Mouse (Mus musculus): ENCODE results near the gene Raf1. TPM values are rescaled to one million over a fixed set of nuclear protein-coding genes. Genes with fewer than 3 reads are reported as not detected.

The Raf1 gene
- polyA plus RNA-seq, 1 experiment from 2014 or later = 146 TPM

DNA sequence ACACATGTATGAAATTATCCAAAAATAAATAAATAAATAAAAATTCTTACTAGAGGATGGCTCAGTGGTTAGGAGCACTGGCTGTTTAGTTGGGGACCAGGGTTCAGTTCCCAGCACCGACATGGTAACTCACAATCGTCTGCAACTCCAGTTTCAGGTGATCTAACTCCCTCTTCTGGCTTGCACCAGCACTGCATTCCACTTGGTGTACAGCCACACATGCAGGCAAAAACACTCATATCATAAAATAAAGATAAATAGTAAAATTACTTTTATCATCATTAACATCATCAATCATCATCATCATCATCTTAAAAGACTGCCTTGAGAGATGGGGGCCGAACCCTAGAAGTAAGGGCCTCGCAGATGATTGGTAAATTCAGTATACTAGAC is 75.1 kb downstream of the Raf1 start:
- no peaks in the 10 kb centered on the region for H3K27me3 ChIP-seq (replicated peaks)
- no peaks in the 10 kb centered on the region for H3K9me3 ChIP-seq
- peak; percentile 49; the same call in 1 of the 2 replicates for ATAC-seq (replicated peaks)
- WGBS = 74% methylated on average over 4 of the region's 4 CpGs
- H3K4me1 ChIP-seq = peaks cover 13% of the 10 kb centered on the region
- no peaks in the 10 kb centered on the region for H3K36me3 ChIP-seq (replicated peaks)
- H3K9ac ChIP-seq = no peak overlapping the region
- no peak overlapping the region for H3K27ac ChIP-seq
- H3K4me3 ChIP-seq = peak overlapping the region; percentile 85
- H3K4me2 ChIP-seq = peak overlapping the region; percentile 83

DNA sequence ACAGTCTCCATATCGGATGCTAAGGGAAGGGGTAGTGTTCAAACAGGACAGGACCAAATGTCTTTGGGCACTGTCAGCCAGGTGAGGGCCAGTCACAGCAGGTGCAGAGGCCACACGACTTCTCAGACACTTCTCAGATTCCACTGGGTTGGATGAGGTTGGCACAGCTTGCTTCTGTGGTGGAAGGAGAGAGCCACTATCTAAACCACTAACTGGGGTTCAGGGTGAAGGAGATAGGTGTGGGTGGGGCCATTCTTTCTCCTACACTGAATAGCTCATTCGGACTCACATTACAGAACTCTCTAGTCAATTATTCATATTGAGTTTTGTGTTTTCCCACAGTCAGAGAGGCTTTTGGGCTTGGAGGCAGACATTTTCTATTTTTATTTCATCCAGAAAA is 80.8 kb downstream of the Raf1 start:
- no peaks in the 10 kb centered on the region for H3K27me3 ChIP-seq (replicated peaks)
- no peak for ATAC-seq (replicated peaks)
- H3K9me3 ChIP-seq = no peaks in the 10 kb centered on the region
- no peak overlapping the region for H3K4me3 ChIP-seq
- no peaks in the 10 kb centered on the region for H3K4me1 ChIP-seq
- WGBS = 69% methylated on average over 3 of the region's 3 CpGs
- H3K27ac ChIP-seq = no peak overlapping the region
- H3K9ac ChIP-seq = no peak overlapping the region
- no peaks in the 10 kb centered on the region for H3K36me3 ChIP-seq (replicated peaks)
- no peak overlapping the region for H3K4me2 ChIP-seq

DNA sequence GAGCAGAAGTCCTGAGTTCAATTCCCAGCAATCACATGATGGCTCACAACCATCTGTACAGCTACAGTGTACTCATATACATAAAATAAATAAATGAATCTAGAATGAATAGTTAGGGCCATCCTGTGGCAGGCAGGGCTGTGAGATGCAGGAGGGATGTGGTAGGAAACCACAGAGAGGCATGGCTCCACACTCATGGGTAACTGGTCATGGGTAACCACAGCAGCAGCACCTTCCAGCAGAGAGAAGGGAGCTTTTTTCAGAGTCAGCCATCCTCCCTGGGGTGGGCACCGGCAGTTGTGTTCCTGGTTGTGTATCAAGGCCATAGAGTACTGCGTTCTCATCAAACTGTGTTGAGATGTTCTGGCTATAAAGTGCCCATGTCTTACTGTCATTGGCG is 82.0 kb downstream of the Raf1 start:
- Histone ChIP-seq H3K4me1 (no peaks in the 10 kb centered on the region), H3K9me3 (no peaks in the 10 kb centered on the region), H3K4me2 (no peak overlapping the region), H3K27me3 (replicated peaks) (no peaks in the 10 kb centered on the region), H3K4me3 (no peak overlapping the region), H3K27ac (no peak overlapping the region), H3K9ac (no peak overlapping the region), H3K36me3 (replicated peaks) (no peaks in the 10 kb centered on the region)
- ATAC-seq (replicated peaks) = no peak
- 85% methylated on average over 3 of the region's 3 CpGs for WGBS

DNA sequence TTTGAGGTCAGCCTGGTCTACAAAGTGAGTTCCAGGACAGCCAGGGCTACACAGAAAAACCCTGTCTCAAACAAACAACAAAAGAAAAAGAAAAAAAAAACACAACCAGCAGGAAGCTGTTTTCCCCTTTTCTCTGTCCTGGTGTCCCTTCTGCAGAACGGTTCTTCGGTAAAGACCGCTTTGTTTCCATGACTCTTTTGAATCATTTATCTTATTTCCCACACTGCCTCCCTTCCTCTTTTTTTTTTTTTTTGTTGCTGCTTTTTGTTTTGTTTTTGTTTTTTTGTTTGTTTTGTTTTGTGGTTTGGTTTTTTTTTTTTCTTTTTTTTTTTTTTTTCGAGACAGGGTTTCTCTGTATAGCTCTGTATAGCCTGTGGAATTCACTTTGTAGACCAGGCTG is 83.2 kb downstream of the Raf1 start:
- H3K9me3 ChIP-seq = no peaks in the 10 kb centered on the region
- no peaks in the 10 kb centered on the region for H3K27me3 ChIP-seq (replicated peaks)
- no peak overlapping the region for H3K4me2 ChIP-seq
- H3K9ac ChIP-seq = no peak overlapping the region
- H3K36me3 ChIP-seq (replicated peaks) = no peaks in the 10 kb centered on the region
- no peak overlapping the region for H3K4me3 ChIP-seq
- no peaks in the 10 kb centered on the region for H3K4me1 ChIP-seq
- no peak overlapping the region for H3K27ac ChIP-seq
- no peak for ATAC-seq (replicated peaks)
- 69% methylated on average over 4 of the region's 4 CpGs for WGBS

DNA sequence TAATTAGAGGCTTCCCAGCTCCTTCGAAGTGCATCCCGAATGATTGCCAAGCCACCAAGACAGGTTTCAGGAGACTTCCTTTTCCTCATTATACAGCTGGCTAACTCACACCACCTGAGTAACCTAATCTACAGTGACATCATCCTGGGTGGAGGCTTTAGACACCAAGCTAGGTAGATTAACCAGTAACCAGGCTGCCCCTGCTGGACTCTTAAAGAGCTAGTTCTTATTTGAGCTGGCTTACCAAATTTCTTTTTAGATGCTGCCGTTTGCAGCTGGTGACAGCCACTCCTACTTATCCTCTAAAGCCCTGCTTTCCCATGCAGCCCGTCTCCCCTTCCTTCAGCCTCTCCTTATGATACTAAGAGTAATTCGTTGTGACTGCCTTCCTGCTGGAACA is 84.0 kb downstream of the Raf1 start, which contains the start of gene Mkrn2os:
Mkrn2os (minus strand) TSS at position 119 of the 400 bp plus-strand sequence.
- WGBS = 68% methylated on average over 5 of the region's 5 CpGs
- no peaks in the 10 kb centered on the region for H3K9me3 ChIP-seq
- no peaks in the 10 kb centered on the region for H3K4me1 ChIP-seq
- H3K27ac ChIP-seq = no peak within 1 kb of the TSS
- H3K36me3 ChIP-seq (replicated peaks) = no peaks in the 10 kb centered on the region
- H3K4me3 ChIP-seq = no peak within 1 kb of the TSS
- no peaks in the 10 kb centered on the region for H3K27me3 ChIP-seq (replicated peaks)
- ATAC-seq (replicated peaks) = no peak
- no peak within 1 kb of the TSS for H3K4me2 ChIP-seq
- H3K9ac ChIP-seq = no peak within 1 kb of the TSS

GRCm38 (mm10) chr6:115591692-115592359 is 84.6 kb downstream of the Raf1 start:
- H3K9me3 ChIP-seq = no peaks in the 10 kb centered on the region
- H3K4me2 ChIP-seq = no peak overlapping the region
- WGBS = 85% methylated on average over 19 of the region's 19 CpGs
- no peak for ATAC-seq (replicated peaks)
- no peak overlapping the region for H3K9ac ChIP-seq
- H3K4me1 ChIP-seq = no peaks in the 10 kb centered on the region
- H3K4me3 ChIP-seq = no peak overlapping the region
- no peak overlapping the region for H3K27ac ChIP-seq
- no peaks in the 10 kb centered on the region for H3K27me3 ChIP-seq (replicated peaks)
- no peaks in the 10 kb centered on the region for H3K36me3 ChIP-seq (replicated peaks)

DNA sequence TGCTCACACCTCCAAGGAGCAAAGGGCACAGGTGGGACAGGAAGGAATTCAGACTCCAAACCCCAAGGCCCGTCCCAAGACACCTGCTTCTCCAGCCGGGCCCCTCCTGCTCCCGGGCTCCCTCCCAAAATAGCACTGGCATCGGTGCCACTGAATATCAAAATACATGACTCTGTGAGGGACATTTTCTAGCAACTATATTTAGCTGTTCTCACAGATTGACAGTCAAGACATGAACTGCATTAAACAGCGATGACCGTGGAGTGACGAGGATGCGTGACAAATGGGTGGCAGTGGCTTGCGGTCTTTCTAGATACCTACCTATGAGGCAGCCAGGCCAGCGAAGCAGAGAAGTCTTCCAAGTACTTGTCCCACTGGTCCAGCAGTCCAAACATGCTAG is 90.1 kb downstream of the Raf1 start:
- WGBS = 90% methylated on average over 10 of the region's 10 CpGs
- H3K9me3 ChIP-seq = no peaks in the 10 kb centered on the region
- no peaks in the 10 kb centered on the region for H3K36me3 ChIP-seq (replicated peaks)
- H3K4me2 ChIP-seq = no peak overlapping the region
- no peak overlapping the region for H3K4me3 ChIP-seq
- H3K27ac ChIP-seq = no peak overlapping the region
- H3K4me1 ChIP-seq = no peaks in the 10 kb centered on the region
- no peak overlapping the region for H3K9ac ChIP-seq
- no peak for ATAC-seq (replicated peaks)
- no peaks in the 10 kb centered on the region for H3K27me3 ChIP-seq (replicated peaks)

GRCm38 (mm10) chr6:115584176-115584575 is 92.3 kb downstream of the Raf1 start:
- WGBS = 82% methylated on average over 3 of the region's 3 CpGs
- H3K4me2 ChIP-seq = no peak overlapping the region
- H3K9me3 ChIP-seq = no peaks in the 10 kb centered on the region
- ATAC-seq (replicated peaks) = no peak
- H3K4me3 ChIP-seq = no peak overlapping the region
- H3K9ac ChIP-seq = no peak overlapping the region
- no peak overlapping the region for H3K27ac ChIP-seq
- no peaks in the 10 kb centered on the region for H3K4me1 ChIP-seq
- H3K36me3 ChIP-seq (replicated peaks) = 0 out of 2 replicates have a peak, but pooled peaks cover 7% of the 10 kb centered on the region
- no peaks in the 10 kb centered on the region for H3K27me3 ChIP-seq (replicated peaks)

DNA sequence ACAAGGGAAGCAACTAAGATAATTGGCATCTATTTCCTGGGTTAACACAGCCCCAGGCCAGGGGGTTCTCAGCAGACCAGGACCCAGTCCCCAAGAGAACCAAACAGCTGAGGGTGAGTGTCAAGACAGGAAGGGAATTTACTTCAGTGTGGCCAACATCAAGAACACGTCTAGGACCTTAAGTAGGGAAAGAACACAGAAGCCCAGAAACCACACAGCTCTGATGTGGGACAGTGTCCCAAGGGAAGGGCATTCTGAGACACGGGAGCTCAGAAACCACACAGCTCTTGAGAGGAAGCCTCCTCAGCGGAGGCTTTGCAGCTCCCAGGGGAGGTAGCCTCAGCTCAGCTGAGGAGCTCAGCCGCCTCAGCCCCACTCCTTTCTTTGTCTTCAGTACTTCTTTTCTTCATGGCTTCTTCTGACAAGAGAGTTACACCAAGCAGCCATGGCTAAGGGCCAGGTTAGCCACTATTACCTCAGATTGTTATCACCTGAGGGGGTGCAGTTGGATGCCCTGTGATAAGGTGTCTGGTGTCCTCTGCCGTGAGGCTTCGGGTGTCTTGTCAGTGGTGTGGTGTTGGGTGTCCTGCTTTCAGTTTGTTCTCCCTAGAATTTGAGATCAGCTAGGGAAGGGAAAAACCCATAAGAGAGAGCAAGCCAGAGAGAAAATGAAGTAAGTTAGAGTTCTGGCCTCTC is 92.9 kb downstream of the Raf1 start:
- no peak overlapping the region for H3K4me2 ChIP-seq

GRCm38 (mm10) chr6:115582328-115583115 is 93.9 kb downstream of the Raf1 start:
- WGBS = 71% methylated on average over 10 of the region's 10 CpGs
- no peak overlapping the region for H3K27ac ChIP-seq
- H3K4me2 ChIP-seq = no peak overlapping the region
- no peaks in the 10 kb centered on the region for H3K4me1 ChIP-seq
- no peaks in the 10 kb centered on the region for H3K27me3 ChIP-seq (replicated peaks)
- H3K4me3 ChIP-seq = no peak overlapping the region
- no peak overlapping the region for H3K9ac ChIP-seq
- H3K9me3 ChIP-seq = no peaks in the 10 kb centered on the region
- peaks cover 13% of the 10 kb centered on the region; the same call in 1 of the 2 replicates for H3K36me3 ChIP-seq (replicated peaks)
- no peak for ATAC-seq (replicated peaks)

More for the DNA sequence above, 92.9 kb downstream of the Raf1 start:
- no peak for ATAC-seq (replicated peaks)
- Histone ChIP-seq H3K27ac (no peak overlapping the region), H3K9me3 (no peaks in the 10 kb centered on the region), H3K36me3 (replicated peaks) (0 out of 2 replicates have a peak, but pooled peaks cover 7% of the 10 kb centered on the region), H3K4me3 (no peak overlapping the region), H3K4me1 (no peaks in the 10 kb centered on the region), H3K9ac (no peak overlapping the region), H3K27me3 (replicated peaks) (no peaks in the 10 kb centered on the region)
- 81% methylated on average over 6 of the region's 6 CpGs for WGBS

DNA sequence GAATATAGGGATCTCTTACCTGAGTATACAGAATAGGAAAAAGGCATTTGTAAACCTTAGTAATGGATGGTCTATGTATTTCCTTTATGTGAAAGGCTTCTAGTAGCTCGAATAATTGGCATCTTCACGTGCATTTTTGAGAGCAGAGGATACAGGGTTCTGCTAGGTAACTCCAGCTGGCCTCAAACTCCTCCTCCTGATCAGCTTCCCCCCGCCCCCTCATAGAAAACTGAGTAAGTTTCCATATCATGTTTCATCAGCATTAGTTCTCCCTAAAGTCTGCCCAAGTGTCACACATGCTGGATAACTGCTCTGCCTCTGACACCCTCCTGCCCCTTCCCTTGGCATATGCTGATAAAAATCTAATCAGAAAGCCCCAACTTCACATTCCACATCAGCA is 95.6 kb downstream of the Raf1 start:
- Histone ChIP-seq H3K4me1 (no peaks in the 10 kb centered on the region), H3K9me3 (no peaks in the 10 kb centered on the region), H3K9ac (no peak overlapping the region), H3K36me3 (replicated peaks) (peaks cover 19% of the 10 kb centered on the region; the same call in 1 of the 2 replicates), H3K4me3 (no peak overlapping the region), H3K27me3 (replicated peaks) (no peaks in the 10 kb centered on the region), H3K4me2 (no peak overlapping the region), H3K27ac (no peak overlapping the region)
- 89% methylated on average over 3 of the region's 3 CpGs for WGBS
- no peak for ATAC-seq (replicated peaks)

DNA sequence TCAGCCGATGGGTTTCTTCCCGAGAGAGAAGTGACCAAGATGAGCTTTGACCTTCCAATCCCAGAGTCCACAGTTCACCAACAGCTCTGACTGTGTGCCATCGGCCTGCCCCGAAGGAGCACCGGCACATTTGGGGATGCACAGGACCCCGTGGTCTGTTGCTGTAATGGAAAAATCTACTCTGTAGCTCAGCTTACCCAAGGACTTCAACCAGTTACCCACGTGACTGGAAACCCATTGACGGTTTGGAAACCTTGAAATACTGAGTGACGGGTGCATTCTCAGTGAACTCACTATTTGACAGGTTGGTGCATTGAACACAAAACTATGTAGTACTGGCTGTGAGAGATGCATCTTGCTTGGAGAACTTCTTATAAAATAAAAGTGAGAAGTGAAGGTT is 98.5 kb downstream of the Raf1 start:
- ATAC-seq (replicated peaks) = no peak
- H3K4me1 ChIP-seq = no peaks in the 10 kb centered on the region
- WGBS = 90% methylated on average over 9 of the region's 9 CpGs
- H3K9ac ChIP-seq = no peak overlapping the region
- no peaks in the 10 kb centered on the region for H3K9me3 ChIP-seq
- no peak overlapping the region for H3K4me3 ChIP-seq
- H3K27ac ChIP-seq = no peak overlapping the region
- peaks cover 19% of the 10 kb centered on the region; the same call in 1 of the 2 replicates for H3K36me3 ChIP-seq (replicated peaks)
- H3K4me2 ChIP-seq = no peak overlapping the region
- H3K27me3 ChIP-seq (replicated peaks) = no peaks in the 10 kb centered on the region

All from midbrain, embryonic 15.5 days (tissue).